Mouse (Mus musculus) midbrain, embryonic 15.5 days (tissue): ENCODE measurements at regions not wholly inside any gene's neighbourhood (a gene's known extent, or its start where the extent isn't known, plus 50 kb on each side); places are given as distances from the start of the nearest gene placed in this dataset.

Experiments
- ATAC-seq: fragments of 200-750 bp; cut with Nextera tagmentation; replicated peaks from 2 replicates; pipeline ENCODE4 v1.8.0; 2017; ENCODE audit warnings: moderate TSS enrichment
- H3K27ac ChIP-seq: fragments of 300-500 bp; sonication (generic); 2 replicates; pipeline ENCODE4 v1.5.1; 2015; ENCODE audit warnings: mild to moderate bottlenecking, inconsistent platforms
- H3K27me3 ChIP-seq: fragments of 300-500 bp; sonication (generic); replicated peaks from 2 replicates; pipeline ENCODE4 v1.6.1; 2015; ENCODE audit warnings: inconsistent platforms
- H3K36me3 ChIP-seq: fragments of 300-500 bp; sonication (generic); replicated peaks from 2 replicates; pipeline ENCODE4 v1.6.1; 2015; ENCODE audit warnings: inconsistent platforms
- H3K4me1 ChIP-seq: fragments of 300-500 bp; sonication (generic); 2 replicates; pipeline ENCODE4 v1.6.1; 2015; ENCODE audit warnings: inconsistent platforms
- H3K4me2 ChIP-seq: fragments of 300-500 bp; sonication (generic); 2 replicates; pipeline ENCODE4 v1.6.1; 2015; ENCODE audit warnings: inconsistent platforms, mild to moderate bottlenecking, moderate library complexity
- H3K4me3 ChIP-seq: fragments of 300-500 bp; sonication (generic); 2 replicates; pipeline ENCODE4 v1.5.1; 2015; ENCODE audit warnings: mild to moderate bottlenecking, inconsistent platforms
- H3K9ac ChIP-seq: fragments of 300-500 bp; sonication (generic); 2 replicates; pipeline ENCODE4 v1.6.1; 2015; ENCODE audit warnings: mild to moderate bottlenecking, inconsistent platforms
- H3K9me3 ChIP-seq: fragments of 300-500 bp; sonication (generic); 2 replicates; pipeline ENCODE4 v1.6.1; 2016; ENCODE audit warnings: inconsistent platforms
- WGBS: fragments of 180-500 bp; shearing (Covaris S2); methylation state at CpG from one replicate; pipeline ENCODE4 v1.1.7; 2015; ENCODE audit warnings: mixed read lengths; 5-methylcytosine and 5-hydroxymethylcytosine counted together

GRCm38 (mm10) chr1:130274470-130274869 is 148.3 kb downstream of the Cd55b start:
- Histone ChIP-seq H3K4me2 (no peak overlapping the region), H3K27ac (no peak overlapping the region), H3K9me3 (no peaks in the 10 kb centered on the region), H3K9ac (no peak overlapping the region), H3K4me3 (no peak overlapping the region), H3K27me3 (no peaks in the 10 kb centered on the region), H3K4me1 (no peaks in the 10 kb centered on the region), H3K36me3 (no peaks in the 10 kb centered on the region)
- WGBS, result 51% methylated on average over 4 of the region's 4 CpGs
- ATAC-seq, result no peak

- no peak overlapping the region for H3K4me2 ChIP-seq
- ATAC-seq, result no peak
- no peaks in the 10 kb centered on the region for H3K36me3 ChIP-seq
- H3K4me1 ChIP-seq, result no peaks in the 10 kb centered on the region
- no peaks in the 10 kb centered on the region for H3K27me3 ChIP-seq
- H3K9me3 ChIP-seq, result no peaks in the 10 kb centered on the region
- 94% methylated on average over 2 of the region's 2 CpGs for WGBS
- no peak overlapping the region for H3K27ac ChIP-seq
- H3K4me3 ChIP-seq, result no peak overlapping the region
- no peak overlapping the region for H3K9ac ChIP-seq
These were observed 152.4 kb downstream of the Cd55b start for GRCm38 (mm10) chr1:130270457-130270856.
